Mouse (Mus musculus) inflammation-experienced regulatory T-cells, adult 6 months (primary cell): ENCODE data around the gene Rnf26. TPM values are rescaled to one million over a fixed set of nuclear protein-coding genes. Genes with fewer than 3 reads are reported as not detected.

Experiments used
- polyA plus RNA-seq, 3 experiments: library from polyadenylated mRNA; unstranded; fragments of 100-300 nt; shearing (Covaris generic); gene quantifications; one replicate each; pipeline ENCODE4 v1.2.1; 2017

Gene Rnf26
- polyA plus RNA-seq, 3 experiments from 2014 or later = 3.9 to 8.2 (median 6.0) TPM

Other genes starting within 250 kb of the Rnf26 start
- gene Thy1, start 70.1 kb downstream of the Rnf26 start, polyA plus RNA-seq = 100 to 1,000 TPM; 179 to 228 (median 209) TPM
- gene Usp2, start 46.5 kb downstream of the Rnf26 start, polyA plus RNA-seq = 1 to 10 TPM in 2 of 3 experiments, under 1 TPM in 1; 0.53 to 5.0 (median 2.2) TPM
- gene Mfrp, start 11.8 kb downstream of the Rnf26 start, polyA plus RNA-seq = not detected
- gene C1qtnf5, start 6.3 kb downstream of the Rnf26 start, polyA plus RNA-seq = not detected
- gene Gm49380, start within 50 bp of the Rnf26 start, polyA plus RNA-seq = not detected
- under 1 TPM in 1 of 3 experiments, not detected in 2; 0.69 TPM for gene Mcam, start 21.0 kb upstream of the Rnf26 start, polyA plus RNA-seq
- 10 to 100 TPM; 17.9 to 31.2 (median 19.8) TPM for gene Cbl, start 120.5 kb upstream of the Rnf26 start, polyA plus RNA-seq
- gene Ccdc153, start 127.2 kb upstream of the Rnf26 start, polyA plus RNA-seq = not detected
- under 1 TPM in 1 of 3 experiments, not detected in 2; 0.15 TPM for gene Pdzd3, start 138.0 kb upstream of the Rnf26 start, polyA plus RNA-seq
- gene Nlrx1, start 155.1 kb upstream of the Rnf26 start, polyA plus RNA-seq = 10 to 100 TPM in 1 of 3 experiments, 1 to 10 TPM in 2; 3.3 to 10.7 (median 4.1) TPM
- not detected for gene Abcg4, start 175.1 kb upstream of the Rnf26 start, polyA plus RNA-seq
- 10 to 100 TPM; 16.2 to 24.6 (median 18.9) TPM for gene Hinfp, start 192.2 kb upstream of the Rnf26 start, polyA plus RNA-seq
- 1 to 10 TPM; 1.7 to 3.1 (median 2.8) TPM for gene C2cd2l, start 206.8 kb upstream of the Rnf26 start, polyA plus RNA-seq
- 10 to 100 TPM; 11.1 to 17.6 (median 13.1) TPM for gene Dpagt1, start 212.5 kb upstream of the Rnf26 start, polyA plus RNA-seq
- gene H2afx, start 221.2 kb upstream of the Rnf26 start, polyA plus RNA-seq = 10 to 100 TPM; 14.3 to 61.7 (median 16.1) TPM
- 10 to 100 TPM; 24.7 to 35.8 (median 25.4) TPM for gene Hmbs, start 230.7 kb upstream of the Rnf26 start, polyA plus RNA-seq
- gene Vps11, start 248.2 kb upstream of the Rnf26 start, polyA plus RNA-seq = 10 to 100 TPM; 28.7 to 54.8 (median 49.8) TPM